Mouse (Mus musculus) brain, embryonic 14.5 days (tissue): ENCODE data around the gene Kif26b.

ENCODE experiments used
- CTCF ChIP-seq: fragments of 200-500 bp; IDR thresholded peaks from 2 replicates; pipeline ENCODE4 v1.5.1; 2012; ENCODE audit warnings: inconsistent platforms, mild to moderate bottlenecking, moderate library complexity, borderline replicate concordance; ENCODE audit not compliant: insufficient read depth, insufficient read length; ENCODE audit errors: extremely low read depth
- POLR2A ChIP-seq: fragments of 200-500 bp; IDR thresholded peaks from 2 replicates; pipeline ENCODE4 v1.6.1; 2012; ENCODE audit warnings: mild to moderate bottlenecking, inconsistent platforms, borderline replicate concordance; ENCODE audit not compliant: poor library complexity, insufficient read depth, insufficient read length, severe bottlenecking; ENCODE audit errors: extremely low read depth

DNA sequence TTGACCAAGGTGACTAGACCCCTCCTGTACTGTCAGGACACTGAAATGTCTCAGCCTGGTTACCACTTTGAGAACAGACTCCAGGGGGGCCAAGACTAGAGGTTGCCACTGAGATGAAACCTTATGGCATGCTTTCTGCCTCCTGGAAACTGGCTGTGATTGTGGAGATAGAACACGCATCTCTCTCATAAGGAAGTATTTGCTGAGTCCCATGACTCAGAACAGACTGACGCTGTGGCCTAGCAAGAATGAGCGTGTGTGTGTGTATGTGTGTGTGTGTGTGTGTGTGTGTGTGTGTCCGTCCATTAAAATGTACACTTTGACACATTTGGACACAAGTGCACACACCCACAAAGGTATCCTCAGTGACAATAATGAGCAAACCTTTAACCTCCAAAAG is 140.0 kb downstream of the Kif26b start:
- TF ChIP-seq POLR2A: no peak
- no peak for TF ChIP-seq CTCF
